Mouse (Mus musculus) heart, postnatal 0 days (tissue): Measurements from ENCODE around the gene Aplnr.

Experiments
- CTCF ChIP-seq: IDR thresholded peaks from 2 replicates; pipeline ENCODE4 v1.5.1; 2016; ENCODE audit warnings: antibody characterized with exemption, control low read depth, low read depth
- EP300 ChIP-seq: IDR thresholded peaks from 2 replicates; pipeline ENCODE4 v1.6.1; 2016; ENCODE audit warnings: antibody characterized with exemption, low read depth

DNA sequence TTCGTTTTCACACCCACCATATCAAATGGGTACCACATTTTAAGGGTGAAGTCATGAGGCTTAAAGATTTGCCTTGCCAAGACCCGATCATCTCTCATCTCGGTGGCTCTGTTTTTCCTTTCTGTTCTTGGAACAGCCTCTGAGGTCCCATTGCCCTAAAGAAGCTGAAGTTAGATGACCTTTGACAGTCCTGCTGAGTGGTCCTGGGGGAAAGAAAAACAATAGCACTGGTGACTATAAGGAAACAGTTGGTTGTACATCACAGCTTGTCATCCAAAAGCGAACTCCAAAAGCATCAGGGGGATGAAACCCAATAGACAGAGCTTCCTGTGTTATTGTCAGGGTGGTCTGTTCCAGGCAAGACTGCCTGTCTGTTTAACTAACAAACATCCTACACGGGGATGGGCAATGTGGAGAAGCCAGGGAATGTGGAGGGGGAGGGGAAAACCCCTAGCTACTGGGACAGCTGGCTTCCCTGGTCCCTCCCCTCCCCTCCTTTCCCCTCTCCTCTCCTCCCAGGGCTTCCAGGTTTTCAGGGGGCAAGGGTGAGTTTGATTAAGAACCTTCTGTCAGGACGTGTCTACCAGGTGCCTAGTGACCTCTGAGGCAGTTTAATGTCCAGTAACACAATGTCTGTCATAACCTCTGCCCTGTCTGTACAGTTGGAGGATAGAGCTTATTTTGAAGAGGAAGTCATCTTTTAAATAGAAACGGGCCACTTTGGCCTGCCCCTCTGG, 27.5 kb downstream of the Aplnr start:
- TF ChIP-seq CTCF (no peak), EP300 (peak; percentile 77)
